Mouse (Mus musculus) urinary bladder, postnatal 25 days (tissue): ENCODE measurements around the gene Chn2.

Experiments used
- DNase-seq: peaks from one replicate; pipeline ENCODE4 v3.0.0; 2022; ENCODE audit warnings: low spot score

The Chn2 gene

DNA sequence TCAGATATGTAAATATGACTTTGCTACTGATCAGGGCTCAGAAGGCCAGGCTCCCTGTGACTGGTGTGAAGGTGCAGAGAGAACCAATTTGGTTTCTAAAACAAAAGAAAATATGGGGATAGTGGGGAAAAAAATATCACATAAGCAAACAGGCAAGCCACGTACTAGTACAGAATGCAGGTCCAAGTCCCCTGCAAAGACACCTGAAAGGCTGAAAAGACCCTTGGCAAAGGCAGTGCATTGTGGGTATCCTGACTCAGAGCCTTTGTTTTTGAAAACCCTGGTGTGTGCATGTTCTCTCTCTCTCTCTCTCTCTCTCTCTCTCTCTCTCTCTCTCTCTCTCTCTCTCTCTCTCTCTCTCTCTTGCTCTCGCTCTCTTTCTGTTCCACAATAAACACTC lies 80.1 kb downstream of the Chn2 start:
- DNase-seq = no peak

GRCm38 (mm10) chr6:54119885-54120666 lies 80.7 kb downstream of the Chn2 start:
- DNase-seq = no peak

GRCm38 (mm10) chr6:54120889-54121288 lies 81.5 kb downstream of the Chn2 start:
- DNase-seq = no peak

- no peak for DNase-seq
Observed at GRCm38 (mm10) chr6:54124519-54124918, 85.2 kb downstream of the Chn2 start.

DNA sequence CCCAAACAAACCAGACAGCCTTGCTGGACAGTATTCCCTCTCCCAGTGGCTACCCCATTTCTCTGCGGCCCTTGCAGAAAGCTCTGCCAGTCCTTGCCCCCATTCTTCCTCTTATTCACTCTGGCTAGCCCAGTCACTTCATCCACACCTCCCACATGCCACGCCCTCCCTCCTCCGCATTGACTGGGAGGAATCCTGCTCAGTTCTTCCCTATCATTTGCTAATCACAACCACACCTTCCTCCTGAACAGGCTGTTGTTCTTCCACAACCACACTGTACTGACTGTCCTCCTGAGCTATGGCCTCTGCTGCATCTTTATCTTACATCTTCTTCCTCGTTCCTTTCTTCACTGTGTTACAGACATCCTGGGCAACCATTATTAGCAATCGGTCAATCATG lies 86.2 kb downstream of the Chn2 start:
- DNase-seq = no peak

- no peak for DNase-seq
Observed at GRCm38 (mm10) chr6:54126225-54126992, 87.1 kb downstream of the Chn2 start.

DNA sequence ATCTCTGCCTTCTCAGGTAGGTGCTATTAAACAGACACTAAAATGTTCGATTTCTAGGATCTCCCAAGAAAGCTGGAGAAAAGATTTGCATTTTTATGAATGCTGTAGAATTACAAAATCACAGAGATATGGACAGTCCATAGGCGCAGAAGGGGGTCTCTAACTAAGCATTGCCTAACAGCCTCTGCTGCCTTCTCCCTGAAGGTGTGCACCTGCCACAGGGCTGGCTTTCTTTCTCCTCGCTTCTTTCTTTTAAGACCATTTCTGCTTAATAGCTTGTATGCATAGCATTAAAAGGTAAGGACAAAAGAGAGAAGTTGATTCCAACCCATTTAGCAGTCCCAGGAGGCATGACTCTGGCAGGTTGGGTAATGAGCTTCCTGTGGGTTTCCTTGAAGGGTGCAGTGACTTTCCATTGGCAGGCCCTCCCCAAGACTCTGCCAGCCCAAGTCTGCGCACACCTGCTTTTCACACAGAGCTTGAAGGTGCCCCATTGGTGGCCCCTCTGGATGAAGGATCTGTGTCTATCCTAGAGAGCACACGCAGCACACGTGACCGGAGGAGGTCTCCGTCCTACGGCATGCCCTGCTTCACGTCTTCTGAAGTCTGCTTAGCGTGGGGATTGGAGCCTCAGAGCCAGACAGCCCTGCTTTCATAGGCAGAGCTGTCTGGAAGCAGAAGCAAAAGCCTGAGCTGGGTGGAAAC lies 87.8 kb downstream of the Chn2 start:
- no peak for DNase-seq

- no peak for DNase-seq
Observed at GRCm38 (mm10) chr6:54128702-54129101, 89.3 kb downstream of the Chn2 start.

- no peak for DNase-seq
Observed at GRCm38 (mm10) chr6:54129570-54129969, 90.2 kb downstream of the Chn2 start.

DNA sequence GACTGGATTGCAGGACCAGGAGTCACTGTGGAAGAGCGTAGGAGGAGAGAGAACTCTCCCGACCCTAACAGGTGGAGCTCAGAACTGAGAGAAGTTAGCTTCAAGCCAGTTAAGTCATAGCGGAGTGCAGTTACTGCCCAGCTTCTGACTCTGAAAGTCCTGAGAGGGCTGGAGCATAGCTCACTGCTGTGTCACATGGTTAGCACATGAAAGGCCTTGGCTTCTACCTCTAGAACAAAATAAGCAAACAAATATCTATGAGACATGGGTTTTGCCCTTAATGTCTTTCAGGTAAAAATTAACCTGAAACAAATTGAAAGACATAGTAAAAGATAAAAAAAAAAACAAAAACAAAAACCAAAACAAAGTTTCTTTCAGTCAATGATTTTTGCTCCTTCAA lies 91.5 kb downstream of the Chn2 start:
- DNase-seq = no peak

DNA sequence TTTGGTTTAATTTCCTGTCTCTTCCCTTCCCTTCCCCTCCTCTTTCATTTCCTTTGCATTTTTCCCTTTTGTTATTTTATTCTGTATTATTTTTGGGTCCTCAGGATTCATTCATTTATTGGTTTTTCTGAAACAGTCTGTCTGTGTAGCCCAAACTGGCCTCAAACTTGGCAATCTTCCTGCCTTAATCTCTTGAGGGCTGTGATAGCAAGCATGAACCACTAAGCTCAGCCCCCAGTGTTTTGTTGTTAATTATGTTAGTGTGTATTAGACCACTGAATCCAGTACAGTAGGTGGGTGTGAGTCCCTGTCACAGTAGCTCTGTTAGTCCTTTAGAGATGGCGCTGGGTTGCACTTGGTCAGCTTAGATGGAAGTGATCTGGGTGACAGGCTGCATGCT lies 93.2 kb downstream of the Chn2 start:
- no peak for DNase-seq

DNA sequence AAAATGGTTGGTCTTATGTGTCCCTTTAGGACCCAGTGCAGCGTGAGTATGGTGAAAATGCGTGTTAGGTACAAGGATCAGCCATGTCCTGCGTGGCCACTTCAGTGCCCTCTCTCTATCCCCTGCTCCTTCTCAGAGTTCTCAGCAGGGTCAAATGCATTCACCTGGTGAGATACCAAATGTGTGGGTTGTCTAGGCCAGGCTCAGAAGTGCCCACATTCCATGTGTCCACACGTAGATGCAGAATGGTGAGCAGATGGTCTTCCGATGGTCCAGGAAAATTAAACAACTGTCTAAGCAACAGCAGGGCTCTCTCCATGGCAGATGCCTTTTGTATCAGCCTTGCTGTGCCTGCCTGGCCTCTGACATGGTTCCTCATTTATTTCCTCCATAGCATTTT lies 93.9 kb downstream of the Chn2 start:
- no peak for DNase-seq

DNA sequence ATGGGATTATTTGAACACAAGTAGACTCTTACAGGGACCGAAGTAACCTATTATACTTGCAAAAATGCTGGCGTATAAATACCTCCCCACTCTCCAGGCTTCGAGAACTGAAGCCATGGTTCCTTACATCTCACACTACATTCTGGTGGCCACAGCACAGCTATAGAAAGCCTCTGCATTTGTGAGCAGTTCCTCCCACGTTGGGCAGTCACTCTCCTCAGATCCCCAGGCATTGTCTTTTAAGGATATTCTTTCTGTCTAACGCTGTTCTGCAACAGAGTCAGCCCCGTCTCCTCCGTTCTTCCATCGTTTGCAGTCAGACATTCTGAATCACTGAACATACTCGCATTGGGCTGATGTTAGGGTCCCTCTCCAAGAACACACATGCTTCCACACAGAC lies 98.8 kb downstream of the Chn2 start:
- no peak for DNase-seq

- no peak for DNase-seq
Observed at GRCm38 (mm10) chr6:54140488-54140887, 101.1 kb downstream of the Chn2 start.

DNA sequence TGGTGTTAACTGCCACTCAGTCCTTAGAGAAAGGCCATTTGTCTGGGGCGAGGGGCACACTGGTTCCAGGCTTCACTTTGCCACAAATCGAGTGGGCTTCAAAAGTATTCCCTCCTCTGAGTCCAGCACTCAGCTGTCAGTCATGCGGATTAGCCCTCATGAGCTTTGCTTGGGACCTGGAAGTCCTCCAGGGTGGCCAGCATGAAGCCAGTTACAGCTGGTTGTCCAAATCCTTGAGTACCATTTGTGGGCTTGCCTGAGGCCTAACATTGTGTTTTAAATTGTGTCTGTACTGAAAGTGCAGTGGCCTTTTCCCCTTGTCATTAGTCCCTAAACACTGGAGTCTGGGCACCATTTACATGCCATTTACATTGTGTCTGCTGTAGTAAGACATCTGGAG lies 101.8 kb downstream of the Chn2 start:
- DNase-seq = no peak

GRCm38 (mm10) chr6:54142848-54143651 lies 103.7 kb downstream of the Chn2 start:
- DNase-seq = no peak

DNA sequence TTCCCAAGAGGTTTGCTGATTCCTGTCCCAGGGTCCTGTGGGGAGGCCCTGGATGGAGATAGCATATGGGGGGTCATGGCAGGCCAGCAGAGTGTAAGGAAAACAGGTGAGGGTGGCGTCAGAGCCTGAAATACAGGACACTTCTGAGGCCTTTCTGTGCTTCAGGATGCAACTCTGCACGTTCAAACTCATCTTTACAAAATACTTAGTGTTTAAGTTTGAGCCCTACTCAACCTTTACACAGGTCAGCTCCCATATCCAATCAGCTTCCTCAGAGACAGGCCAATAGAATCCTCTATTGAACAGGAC lies 104.3 kb downstream of the Chn2 start:
- DNase-seq = no peak

DNA sequence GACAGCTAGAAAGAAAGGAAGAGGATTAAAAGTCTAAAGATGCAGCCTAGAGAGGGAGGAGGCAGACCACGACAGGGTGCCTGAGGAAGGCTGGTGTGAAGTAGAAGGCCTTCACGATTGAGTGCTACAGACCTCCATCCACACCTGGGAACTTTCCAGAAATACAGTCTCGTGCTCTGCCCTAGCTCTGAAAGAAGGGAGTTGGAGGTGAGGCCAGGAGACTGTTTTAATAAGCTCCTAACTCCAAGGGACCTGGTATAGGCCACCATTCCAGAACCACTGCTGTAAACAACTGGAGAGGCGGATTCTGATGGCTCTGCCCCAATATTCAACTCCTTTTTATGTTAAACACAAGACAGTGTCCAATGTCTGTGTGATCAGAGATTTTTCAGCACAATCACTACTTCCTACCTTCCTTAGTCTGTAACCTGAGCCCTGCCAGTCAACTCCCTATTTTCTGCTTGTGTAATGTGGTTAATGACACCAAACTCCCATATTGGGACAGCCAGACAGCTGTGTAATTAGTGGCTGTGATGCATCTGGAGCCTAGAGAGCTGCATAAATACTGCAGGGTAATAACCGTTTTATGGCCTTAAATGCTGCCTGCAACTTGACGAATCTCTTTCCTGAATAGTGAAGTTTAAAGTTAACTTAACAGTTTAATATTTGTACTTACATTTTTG lies 109.6 kb downstream of the Chn2 start:
- DNase-seq = no peak

DNA sequence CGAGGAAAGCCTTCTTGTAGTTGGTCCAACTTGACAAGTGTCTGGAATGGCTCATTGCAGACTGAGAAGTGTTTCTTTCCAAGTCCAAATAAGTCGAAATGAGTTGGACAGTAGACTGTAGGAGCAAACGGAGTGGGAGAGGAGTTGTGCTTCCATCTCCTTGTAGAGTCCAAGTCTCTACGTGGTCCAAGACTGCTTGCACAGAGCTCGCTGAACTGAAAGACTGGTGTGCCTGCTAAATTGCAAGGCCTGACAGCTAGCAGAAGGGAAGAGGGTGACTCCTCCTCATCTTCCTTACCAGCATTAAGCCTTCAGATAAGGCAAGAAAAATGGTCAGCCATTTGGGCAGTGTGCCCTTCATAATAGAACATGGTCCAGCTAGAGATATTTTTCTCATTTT lies 111.5 kb downstream of the Chn2 start:
- DNase-seq = no peak

DNA sequence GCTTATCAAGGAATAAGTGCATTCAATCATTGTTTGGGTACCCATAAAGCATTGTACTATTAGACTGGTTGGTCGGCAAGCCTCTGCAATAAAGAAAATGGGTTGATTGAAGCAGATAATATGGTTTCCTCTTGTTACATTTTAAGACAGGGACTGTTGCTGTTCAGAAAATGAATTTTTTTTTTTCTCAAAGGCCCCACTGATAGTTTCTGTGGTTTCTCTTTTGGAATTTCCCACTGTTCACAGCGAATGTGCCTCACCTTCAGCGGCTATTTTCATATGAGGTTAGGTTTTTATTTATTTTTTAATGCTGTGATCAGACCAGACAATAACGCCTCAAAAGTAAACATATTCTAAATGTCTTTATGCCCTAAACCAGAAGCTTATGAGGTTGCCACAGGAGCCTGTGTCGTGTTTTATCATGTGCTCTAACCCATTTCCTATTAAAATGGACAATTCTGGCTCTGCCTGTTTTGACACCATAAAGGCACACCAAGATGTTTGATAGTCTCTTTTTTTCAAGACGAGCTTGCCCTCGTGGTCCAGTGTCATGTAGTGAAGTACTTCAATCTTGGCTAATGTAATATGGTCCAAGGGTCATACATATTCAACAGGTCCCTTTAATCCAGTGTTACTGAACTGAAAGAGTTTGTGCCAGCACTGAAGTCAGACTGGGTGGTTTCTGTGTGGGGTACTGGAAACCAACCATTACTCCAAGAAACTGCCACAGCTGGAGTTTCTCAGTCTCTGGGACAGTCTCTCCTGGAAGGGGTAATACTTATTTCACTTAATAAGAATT lies 112.3 kb downstream of the Chn2 start:
- DNase-seq = no peak

DNA sequence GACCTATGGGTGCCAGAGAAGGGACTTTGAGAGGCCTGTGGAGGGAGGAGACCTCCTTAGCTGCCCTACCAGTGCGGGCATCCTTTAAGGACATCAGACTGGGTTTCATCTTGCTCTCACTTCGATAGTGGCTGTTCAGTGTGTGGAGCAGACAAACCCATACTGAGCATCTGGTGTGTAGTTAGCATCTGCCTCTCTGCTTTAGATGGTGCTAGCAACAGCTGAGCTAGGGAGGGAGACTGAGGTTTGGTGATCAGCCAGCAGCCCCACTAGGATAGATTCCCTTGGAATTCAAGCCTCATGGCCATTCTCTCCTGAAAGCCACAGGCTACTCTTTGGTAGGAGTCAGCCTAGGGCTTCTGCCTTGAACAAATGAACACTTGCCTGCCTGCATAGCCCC lies 117.7 kb downstream of the Chn2 start:
- no peak for DNase-seq
